Mouse (Mus musculus): Measurements from ENCODE around the gene Ccdc9b.

Gene Ccdc9b

DNA sequence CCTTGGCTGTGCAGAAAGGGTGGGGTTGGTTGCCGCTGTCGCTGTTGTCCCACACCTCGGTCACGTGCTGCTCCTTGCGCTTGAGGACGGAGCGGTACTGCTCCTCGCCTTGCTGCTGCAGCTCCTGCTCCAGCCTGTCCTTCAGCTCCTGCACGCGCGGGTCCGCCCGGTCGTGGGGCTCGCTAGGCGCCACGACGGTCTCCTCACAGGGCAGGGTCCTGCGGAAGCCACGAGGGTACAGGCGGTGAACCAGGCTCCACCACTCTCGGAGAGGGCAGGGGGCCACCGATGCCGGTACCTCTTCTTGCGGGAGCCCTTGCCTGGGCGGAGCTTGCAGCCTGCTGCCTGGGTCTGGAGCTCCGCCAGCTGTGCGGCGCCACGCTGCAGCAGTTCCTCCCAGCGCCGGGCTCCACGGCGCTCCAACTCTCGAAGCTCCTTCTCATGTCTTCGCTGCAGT is 51.4 kb downstream of the Ccdc9b start:
- DNase-seq (ENCODE audit: low spot score) = no peak

GRCm38 (mm10) chr2:118709655-118710221 is 52.7 kb downstream of the Ccdc9b start:
- no peak for DNase-seq (ENCODE audit: low spot score)

GRCm38 (mm10) chr2:118708472-118708871 is 54.0 kb downstream of the Ccdc9b start:
- DNase-seq (ENCODE audit: low spot score) = no peak

- peak; percentile 61 for DNase-seq (ENCODE audit: low spot score)
These were observed 56.0 kb downstream of the Ccdc9b start for GRCm38 (mm10) chr2:118706436-118706835.

Data from left cerebral cortex, adult 11 months (tissue).